Mouse (Mus musculus): ENCODE data around the gene Pole.

Gene Pole

DNA sequence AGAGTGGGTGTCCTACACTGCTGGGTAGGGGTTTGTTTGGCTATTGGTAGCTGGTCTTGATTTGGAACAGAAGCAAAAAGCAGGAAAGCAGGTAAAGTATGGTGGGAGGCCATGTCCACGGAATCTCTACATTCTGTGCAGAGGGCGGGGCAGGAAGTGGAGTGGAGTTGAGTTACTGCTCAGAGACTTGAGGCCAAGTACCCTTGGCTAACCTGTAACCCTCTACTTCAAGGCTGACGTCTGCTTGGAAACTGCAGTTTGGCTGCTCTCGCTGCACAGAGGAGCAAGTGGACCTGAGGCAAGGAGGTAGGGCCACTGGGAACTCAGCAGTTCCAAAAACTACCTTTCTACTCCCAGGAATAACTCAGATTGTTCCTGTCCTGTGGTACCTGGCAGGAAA is 58.4 kb downstream of the Pole start, which contains the start of gene Lrcol1:
Gene Lrcol1 (plus strand): TSS at position 207 of the 400 bp plus-strand sequence.
- ATAC-seq (ENCODE audit: low TSS enrichment) = no peak

DNA sequence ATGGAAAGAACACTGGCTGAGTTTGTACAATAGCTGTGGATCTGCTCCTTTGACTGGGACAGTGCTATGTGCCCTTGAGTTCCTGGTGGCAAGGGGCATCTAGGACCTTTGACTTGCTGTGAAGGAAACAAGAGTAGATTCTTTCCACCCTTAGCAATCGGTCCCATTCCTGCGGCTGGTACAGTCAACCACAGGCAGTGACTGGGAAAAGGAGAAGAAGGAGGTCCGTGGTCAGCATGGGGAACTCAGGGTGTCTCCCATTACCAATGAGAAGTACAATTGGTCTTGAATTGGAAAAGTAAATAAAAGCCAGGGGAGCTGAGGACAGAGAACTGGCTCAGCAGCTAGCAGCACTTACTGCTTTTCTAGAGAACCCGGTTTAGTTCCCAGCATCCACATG is 59.4 kb downstream of the Pole start:
- no peak for ATAC-seq (ENCODE audit: low TSS enrichment)

DNA sequence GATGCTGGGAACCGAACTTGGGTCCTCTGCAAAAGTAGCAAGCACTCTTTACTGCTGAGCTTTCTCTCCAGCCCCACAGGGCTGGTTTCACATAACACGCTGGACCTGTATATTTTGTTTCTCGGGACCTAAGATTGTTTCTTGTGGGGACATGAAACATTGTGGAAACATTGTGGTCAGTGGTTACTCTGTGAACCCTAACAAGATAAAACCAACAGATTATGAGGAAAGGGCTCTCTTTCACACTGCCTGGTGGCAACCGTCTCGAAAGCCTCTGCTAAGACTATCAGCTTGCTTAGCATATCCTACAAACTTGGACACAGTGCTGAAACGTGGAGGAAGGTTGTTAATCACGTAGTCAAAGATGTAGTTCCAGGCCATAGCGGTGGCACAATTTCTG is 60.9 kb downstream of the Pole start:
- ATAC-seq (ENCODE audit: low TSS enrichment) = no peak

DNA sequence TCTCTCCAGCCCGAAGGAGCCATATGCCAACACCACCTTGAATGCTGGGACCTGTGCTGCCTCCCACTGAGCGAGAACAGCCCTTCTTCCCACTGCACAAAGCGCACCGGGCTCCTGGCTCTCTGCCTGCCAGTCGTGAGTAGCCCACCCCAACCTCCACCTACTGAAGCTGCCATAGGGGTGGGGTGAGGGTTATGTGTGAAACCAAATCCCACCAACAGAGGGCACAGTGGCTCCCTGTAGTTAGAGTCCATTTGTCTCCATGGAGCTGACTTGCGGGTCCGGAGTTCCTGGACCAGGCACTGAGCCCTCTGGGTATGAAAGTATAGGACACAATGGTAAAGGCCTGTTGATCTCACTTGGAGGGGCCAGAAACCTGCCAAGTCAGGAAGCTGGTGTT is 68.6 kb downstream of the Pole start:
- 0 out of 2 replicates have a peak, but pooled peaks have one; percentile 41 for ATAC-seq (ENCODE audit: low TSS enrichment)

DNA sequence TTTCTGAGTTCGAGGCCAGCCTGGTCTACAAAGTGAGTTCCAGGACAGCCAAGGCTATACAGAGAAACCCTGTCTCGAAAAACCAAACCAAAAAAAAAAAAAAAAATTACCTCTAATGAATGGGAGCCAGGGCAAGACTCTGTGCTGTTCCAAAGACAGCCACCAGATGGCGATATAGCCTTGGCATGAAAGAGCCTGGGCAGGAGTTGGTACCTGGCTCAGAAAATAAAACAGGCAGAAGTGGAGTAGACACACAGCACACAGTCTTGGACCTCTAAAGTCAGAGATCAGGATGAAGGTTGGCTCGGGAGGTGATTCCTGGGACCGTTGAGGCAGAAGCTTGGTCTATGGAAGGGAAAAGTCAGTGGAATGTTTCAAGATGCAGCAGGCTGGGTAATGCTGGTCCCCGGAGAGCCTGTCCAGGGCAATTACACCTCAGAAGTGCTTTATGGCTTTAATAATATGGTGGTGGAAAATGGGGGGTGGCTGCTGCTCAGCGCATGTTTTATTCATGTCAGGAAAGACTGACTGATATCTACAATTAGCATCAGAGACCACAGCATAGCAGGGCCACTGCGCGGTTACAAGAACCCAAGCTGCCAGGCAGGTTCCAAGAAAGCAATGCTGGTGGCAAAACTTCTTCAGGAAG is 71.5 kb downstream of the Pole start:
- peak; percentile 73; the same call in 1 of the 2 replicates for ATAC-seq (ENCODE audit: low TSS enrichment)

DNA sequence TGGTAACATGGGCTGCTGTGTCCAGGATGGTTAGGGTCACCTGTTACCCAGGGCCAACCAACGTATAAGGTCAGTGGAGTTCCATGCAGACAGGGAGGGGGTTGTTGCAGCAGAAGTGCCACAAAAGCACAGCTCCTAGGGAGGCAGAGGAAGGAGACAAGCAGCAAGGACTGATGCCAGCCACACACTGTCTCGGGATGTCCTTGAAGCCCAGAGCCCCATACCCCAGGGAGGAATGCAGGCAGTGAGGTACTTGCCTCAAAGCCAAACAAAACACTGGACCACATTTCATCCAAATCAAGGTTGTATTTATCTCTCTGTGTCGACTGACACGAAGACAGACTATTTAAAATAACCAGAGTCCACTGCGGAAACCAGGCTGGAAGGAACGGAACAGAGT is 75.4 kb downstream of the Pole start:
- no peak for ATAC-seq (ENCODE audit: low TSS enrichment)

DNA sequence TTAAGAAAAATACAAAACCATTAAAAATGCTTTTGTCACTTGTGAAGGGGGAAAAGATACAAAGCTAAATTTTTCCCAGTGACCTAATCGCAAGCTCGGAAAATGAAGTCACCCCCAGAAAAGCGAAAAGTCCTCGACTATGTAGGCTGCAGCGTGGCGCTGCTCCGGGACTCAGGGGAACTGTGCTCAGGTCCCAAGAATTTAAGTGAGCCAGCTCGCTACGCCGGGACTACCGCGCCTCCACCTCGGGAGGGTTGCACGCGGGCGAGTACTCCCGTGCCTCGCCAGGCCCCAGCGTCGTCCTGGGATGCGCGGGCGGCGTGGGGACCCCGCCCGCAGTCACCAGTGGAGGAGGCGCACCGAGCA is 76.7 kb downstream of the Pole start:
- ATAC-seq (ENCODE audit: low TSS enrichment) = no peak; the same call in 1 of the 2 replicates

DNA sequence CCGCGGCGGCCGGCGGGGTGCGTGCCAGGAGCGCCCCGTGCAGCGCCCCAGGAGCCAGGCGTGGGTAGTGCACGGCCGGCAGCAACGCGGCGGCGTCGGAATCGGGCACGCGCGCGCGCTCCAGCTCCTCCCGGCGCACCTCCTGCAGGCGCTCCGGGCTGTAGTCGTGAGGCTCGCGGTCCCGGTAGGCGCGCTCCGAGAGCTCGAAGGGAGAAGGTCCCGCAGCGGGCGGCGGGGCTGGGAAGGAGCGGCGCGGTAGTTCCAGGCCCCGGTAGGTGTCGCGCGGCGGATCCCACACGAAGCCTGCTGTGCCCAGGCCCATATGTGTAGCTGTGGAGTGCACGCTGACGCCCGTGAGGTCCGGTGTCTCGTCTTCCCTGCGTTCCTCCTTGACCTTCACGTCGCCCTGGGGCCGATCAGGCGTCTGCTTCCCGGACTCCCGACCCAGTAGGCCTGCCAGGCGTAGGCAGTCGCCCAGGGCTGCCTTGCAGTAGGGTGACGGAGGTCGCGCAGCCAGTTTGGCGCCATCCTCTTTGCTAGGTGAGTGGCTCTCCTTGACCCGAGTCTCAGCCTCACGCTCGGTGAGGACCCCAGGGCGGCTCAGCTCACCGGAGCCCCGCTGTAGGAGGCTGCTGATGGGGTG is 77.2 kb downstream of the Pole start:
- ATAC-seq (ENCODE audit: low TSS enrichment) = peak; percentile 90

DNA sequence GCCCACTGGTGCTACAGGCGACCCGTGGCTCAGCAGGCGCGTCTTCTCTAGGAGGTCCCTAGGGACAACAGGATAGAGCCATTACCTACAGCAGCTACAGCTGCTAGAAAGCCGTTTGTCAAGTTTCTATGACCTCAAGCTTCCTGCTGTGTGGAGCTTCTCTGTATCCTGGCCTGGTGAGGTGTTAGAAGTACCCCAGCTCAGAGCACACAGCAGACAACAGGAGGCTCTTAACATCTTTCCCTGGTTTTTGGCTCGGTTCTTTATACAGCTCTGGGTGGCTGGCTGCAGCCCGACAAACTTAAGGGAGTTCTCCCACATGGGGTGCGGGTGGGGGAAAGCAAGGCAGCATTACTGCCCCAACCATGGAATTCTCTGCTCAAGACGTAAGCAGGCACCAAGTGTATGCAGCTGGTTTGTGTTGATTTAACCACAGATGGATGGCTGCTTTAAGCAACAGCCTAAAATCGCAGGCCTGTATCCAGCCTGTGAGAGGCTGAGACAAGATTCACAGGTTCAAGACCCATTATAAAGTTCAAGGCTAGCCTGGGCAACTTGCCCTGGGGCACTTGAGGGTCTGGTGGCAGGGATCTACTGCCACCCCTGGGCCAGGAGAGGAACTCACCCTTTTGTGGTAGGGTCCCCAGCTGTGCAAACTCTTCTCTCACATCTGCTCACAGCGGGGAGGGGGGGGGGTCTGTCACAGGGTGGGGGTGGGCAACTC is 77.9 kb downstream of the Pole start:
- ATAC-seq (ENCODE audit: low TSS enrichment) = peak; percentile 42

DNA sequence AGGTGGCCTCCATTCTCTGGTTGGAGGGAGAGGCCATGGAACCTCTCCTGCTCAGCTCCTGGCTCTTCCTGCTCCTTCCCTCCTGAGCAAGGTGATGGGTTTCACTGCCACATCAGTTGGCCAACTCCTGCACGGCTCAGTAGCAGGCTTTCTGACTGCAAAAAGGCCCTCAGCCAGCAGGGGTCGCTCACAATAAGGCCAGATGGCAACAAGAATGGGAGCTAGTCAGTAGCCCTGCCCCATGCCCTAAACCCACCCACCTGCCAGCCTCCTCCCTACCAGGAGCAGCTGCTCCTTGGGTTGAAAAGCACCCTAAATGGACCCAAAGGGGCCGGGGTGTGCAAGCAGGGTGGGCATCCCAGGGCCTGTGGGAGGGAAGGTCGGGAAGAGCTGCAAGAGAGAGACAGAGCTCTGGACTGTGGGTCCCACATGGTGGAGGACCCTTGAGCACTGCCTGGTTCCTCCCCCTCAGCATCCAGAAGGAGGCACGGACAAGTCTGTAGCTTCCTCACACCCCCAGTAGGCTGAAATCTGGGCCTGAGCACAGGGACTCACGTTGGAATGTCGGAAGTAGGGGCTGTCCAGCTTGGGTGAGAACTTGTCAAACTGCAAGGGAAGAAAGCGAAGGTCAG is 90.8 kb downstream of the Pole start:
- peak; percentile 28; the same call in 1 of the 2 replicates for ATAC-seq (ENCODE audit: low TSS enrichment)

DNA sequence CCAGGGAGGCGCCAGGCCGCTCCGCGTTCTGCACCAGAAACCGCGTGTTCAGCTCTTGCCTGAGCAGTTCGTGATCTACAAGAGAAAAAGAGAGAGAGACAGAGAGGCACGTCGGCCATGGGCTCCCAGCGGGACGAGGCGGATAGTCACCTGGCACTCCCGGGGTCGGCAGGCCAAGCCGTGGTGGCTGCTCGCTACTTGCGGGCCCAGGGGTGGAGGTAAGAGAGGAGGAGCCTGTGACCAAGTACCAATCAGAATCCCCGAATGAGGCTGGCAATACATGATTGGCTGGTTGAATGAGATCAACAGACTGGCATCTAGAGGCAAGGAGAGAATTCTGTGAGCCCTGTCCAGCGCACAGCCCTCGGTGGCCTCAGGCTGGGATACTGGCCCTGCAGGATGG is 92.1 kb downstream of the Pole start:
- peak; percentile 62; the same call in 1 of the 2 replicates for ATAC-seq (ENCODE audit: low TSS enrichment)

DNA sequence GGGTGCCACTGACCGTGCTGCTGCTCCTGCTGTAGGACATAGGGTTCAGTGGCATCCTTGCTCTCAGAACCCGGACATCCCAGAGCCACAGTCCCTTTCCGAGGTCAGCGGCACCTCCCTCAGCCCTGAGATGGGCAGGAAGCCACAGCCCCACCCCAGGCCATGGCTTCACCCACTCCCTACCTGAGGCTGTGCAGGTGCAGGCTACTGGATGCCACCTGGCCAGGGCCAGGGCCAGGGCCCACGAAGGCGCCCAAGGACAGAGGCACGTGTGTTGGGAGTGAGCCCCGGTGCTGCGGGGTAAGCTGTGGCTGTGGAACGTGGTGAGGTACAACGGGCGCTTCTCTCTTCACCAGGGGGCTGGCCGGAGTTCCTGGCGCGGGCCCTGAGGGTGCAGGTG is 93.0 kb downstream of the Pole start:
- ATAC-seq (ENCODE audit: low TSS enrichment) = no peak

DNA sequence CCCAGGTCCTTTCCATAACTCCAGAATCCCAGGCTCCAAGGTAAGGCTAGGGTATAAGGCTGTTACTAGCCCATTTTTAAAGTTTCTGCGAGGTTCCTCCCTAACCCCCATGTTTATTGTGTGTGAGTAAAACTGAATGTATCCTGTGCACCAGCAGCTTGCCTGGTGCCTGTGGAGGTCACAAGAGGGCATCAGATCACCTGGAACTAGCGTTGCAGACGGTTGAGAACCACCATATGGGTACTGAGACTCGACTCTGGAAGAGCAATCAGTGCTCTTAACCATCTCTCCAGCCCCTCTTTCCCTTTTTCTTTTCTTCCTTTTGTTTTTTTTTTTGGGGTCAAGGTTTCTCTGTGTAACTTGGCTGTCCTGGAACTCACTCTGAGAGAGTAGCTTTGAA is 93.7 kb downstream of the Pole start:
- no peak for ATAC-seq (ENCODE audit: low TSS enrichment)

DNA sequence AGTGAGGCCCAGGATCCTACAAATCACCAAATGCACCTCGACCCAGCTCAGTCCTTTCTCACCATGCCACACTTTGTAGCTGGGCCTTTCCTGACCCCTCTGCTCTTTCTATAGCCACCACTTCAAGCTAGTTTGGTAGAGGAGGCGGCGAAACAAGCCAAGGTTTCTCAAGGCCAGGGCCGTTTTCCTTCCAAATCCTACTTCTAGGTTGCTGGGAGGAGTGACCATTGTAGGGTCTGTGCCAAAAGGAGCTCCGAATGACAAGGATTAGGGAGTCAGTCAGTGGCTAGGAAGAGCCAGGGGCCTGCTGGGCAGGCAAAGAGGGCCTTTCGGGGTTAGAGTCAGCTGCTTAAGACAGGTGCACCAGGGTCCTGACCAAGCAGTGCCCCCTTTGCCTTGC is 98.4 kb downstream of the Pole start:
- no peak for ATAC-seq (ENCODE audit: low TSS enrichment)

DNA sequence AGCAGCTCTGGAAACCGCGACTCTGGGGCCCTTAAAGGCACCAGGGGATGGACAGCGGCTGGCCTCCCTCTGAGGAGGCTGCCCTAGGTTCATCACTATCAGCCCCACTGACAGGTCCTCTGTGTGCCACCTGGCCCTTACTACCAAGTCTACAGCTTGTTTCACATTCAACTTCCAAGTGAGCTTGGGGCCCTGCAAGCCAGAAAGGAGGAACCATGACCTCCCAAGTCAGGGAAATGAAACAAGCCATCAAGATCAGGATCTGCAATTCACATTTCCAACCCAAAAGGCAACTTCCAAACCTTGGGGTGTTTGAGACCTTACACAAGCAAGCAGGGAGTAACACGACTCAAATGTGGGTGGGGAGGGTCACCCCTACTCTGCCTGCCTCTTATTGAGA is 99.2 kb downstream of the Pole start:
- ATAC-seq (ENCODE audit: low TSS enrichment) = no peak

DNA sequence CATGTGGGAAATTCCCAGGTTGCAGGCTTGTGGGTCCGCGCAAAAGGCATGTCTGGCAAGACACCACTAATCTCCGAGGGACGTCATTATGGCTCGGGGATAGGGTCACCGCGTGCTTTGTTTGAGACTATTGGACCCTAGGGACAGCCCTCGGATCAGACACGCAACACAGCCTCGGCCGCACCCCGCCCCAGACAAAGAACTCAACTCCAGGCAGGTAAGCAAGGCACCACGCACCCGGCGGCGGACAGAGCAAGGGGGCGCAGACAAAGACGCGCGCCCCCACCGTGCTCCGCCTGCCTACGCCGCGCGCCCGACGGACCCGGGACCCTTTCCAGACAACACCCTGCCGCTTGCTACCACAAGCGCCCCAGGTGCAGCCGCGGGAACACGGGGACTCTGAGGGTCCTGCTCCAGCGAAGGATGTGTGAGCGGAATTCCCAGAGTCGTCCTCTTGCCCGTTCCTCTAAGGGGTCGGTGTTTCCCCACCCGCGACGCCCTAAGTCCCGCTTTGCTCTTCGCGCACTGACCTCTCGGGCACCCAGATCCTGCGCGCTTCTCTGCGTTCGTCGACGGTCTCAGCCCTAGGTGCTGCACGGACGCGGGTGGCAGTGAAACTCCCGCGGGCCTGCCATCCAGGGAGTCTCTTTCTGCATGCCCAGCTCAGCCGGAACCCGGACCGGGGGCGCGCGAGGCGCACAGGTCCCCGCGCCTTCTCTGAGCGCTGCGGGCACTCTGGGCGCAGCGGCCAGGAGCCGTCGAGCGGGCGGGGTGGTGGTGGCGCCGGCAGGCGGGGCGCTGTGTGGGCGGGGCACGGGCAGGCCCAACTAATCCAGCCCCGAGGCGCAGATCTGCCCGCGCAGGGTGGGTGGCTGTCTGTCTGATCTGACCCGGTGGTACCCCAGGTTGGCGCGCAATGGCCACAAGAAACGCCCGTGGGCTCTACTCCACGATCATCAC is 100.5 kb downstream of the Pole start:
- ATAC-seq (ENCODE audit: low TSS enrichment) = peak; percentile 56

Data from frontal cortex, adult (tissue).